ENCODE assay signal across 25 mouse cellular contexts in genomic region chr1:126502741-126503140, GRCm38 (mm10).
DNase-seq lines count a peak whose midpoint lies in the region; ATAC-seq lines count a peak whose summit lies in the region.
"Had no signal": no experiment of that assay in that cellular context is flagged by ENCODE, and none has a peak within 500 bp of the region (broad histone marks: within the 10 kb centered on the region; RNA-seq: fewer than 3 reads in every experiment).

No protein-coding gene starts in this region.

- H3K27me3 ChIP-seq in hindbrain, embryonic 15.5 days: no peaks in the 10 kb centered on the region
- H3K27me3 ChIP-seq in hindbrain, embryonic 13.5 days: no peaks in the 10 kb centered on the region
- H3K27me3 ChIP-seq in lung, embryonic 15.5 days: no peaks in the 10 kb centered on the region
- H3K27me3 ChIP-seq in limb, embryonic 15.5 days: no peaks in the 10 kb centered on the region
- H3K27me3 ChIP-seq: embryonic facial prominence, embryonic 15.5 days; heart, embryonic 12.5 days; liver, embryonic 15.5 days had no signal

- H3K27ac ChIP-seq in hindbrain, embryonic 15.5 days (replicated peaks): no peak overlapping the region
- H3K27ac ChIP-seq in hindbrain, embryonic 13.5 days: no peak overlapping the region
- no peak overlapping the region for H3K27ac ChIP-seq in lung, embryonic 15.5 days
- H3K27ac ChIP-seq in limb, embryonic 15.5 days: no peak overlapping the region
- H3K27ac ChIP-seq: embryonic facial prominence, embryonic 15.5 days; gastrocnemius, adult 2 months; liver, embryonic 15.5 days had no signal

- H3K4me2 ChIP-seq in hindbrain, embryonic 15.5 days: no peak overlapping the region
- H3K4me2 ChIP-seq in hindbrain, embryonic 13.5 days: no peak overlapping the region
- no peak overlapping the region for H3K4me2 ChIP-seq in lung, embryonic 15.5 days
- H3K4me2 ChIP-seq in limb, embryonic 15.5 days: no peak overlapping the region
- H3K4me2 ChIP-seq: embryonic facial prominence, embryonic 15.5 days; heart, embryonic 12.5 days; liver, embryonic 15.5 days had no signal

- H3K9ac ChIP-seq in hindbrain, embryonic 15.5 days: no peak overlapping the region
- H3K9ac ChIP-seq in hindbrain, embryonic 13.5 days: no peak overlapping the region
- H3K9ac ChIP-seq in lung, embryonic 15.5 days: no peak overlapping the region
- H3K9ac ChIP-seq in limb, embryonic 15.5 days: no peak overlapping the region
- H3K9ac ChIP-seq: embryonic facial prominence, embryonic 15.5 days; heart, embryonic 12.5 days; liver, embryonic 15.5 days had no signal

- H3K9me3 ChIP-seq in hindbrain, embryonic 15.5 days: no peaks in the 10 kb centered on the region
- H3K9me3 ChIP-seq in hindbrain, embryonic 13.5 days: no peaks in the 10 kb centered on the region
- H3K9me3 ChIP-seq in lung, embryonic 15.5 days: no peaks in the 10 kb centered on the region
- H3K9me3 ChIP-seq in limb, embryonic 15.5 days: no peaks in the 10 kb centered on the region
- H3K9me3 ChIP-seq: embryonic facial prominence, embryonic 15.5 days; heart, embryonic 12.5 days; liver, embryonic 15.5 days had no signal

- no peaks in the 10 kb centered on the region for H3K4me1 ChIP-seq in hindbrain, embryonic 15.5 days (replicated peaks)
- no peaks in the 10 kb centered on the region for H3K4me1 ChIP-seq in hindbrain, embryonic 13.5 days (replicated peaks)
- H3K4me1 ChIP-seq in lung, embryonic 15.5 days: no peaks in the 10 kb centered on the region
- H3K4me1 ChIP-seq in limb, embryonic 15.5 days: no peaks in the 10 kb centered on the region
- H3K4me1 ChIP-seq: embryonic facial prominence, embryonic 15.5 days; heart, embryonic 12.5 days; liver, embryonic 15.5 days; megakaryocyte, embryonic 14.5 days had no signal

- 73% methylated on average over 2 of the region's 2 CpGs for WGBS in hindbrain, embryonic 15.5 days
- WGBS in hindbrain, embryonic 13.5 days: 73% methylated on average over 2 of the region's 2 CpGs
- WGBS in lung, embryonic 15.5 days: 44% methylated on average over 2 of the region's 2 CpGs
- WGBS in limb, embryonic 15.5 days: 56% methylated on average over 2 of the region's 2 CpGs

- no peak for DNase-seq in lung, postnatal 25 days (ENCODE audit: low spot score)
- DNase-seq in Muller cell, postnatal 12 days (ENCODE audit: inconsistent ontology term): peak; percentile 40
- no peak for DNase-seq in ovary, postnatal 36 days (ENCODE audit: low spot score)
- DNase-seq: adrenal gland, postnatal 14 days; cerebellum, adult 8-10 months; cerebellum, postnatal 36 days; embryo, embryonic 11 days; gastrocnemius, adult 2 months; heart, postnatal 10 days; kidney, postnatal 25 days; layer of hippocampus, postnatal 36 days; liver; lung, postnatal 14 days; right cerebral cortex, postnatal 14 days; thymus, postnatal 14 days had no signal

- H3K36me3 ChIP-seq in hindbrain, embryonic 15.5 days: no peaks in the 10 kb centered on the region
- H3K36me3 ChIP-seq in hindbrain, embryonic 13.5 days: no peaks in the 10 kb centered on the region
- no peaks in the 10 kb centered on the region for H3K36me3 ChIP-seq in lung, embryonic 15.5 days
- no peaks in the 10 kb centered on the region for H3K36me3 ChIP-seq in limb, embryonic 15.5 days
- H3K36me3 ChIP-seq: embryonic facial prominence, embryonic 15.5 days; heart, embryonic 12.5 days; liver, embryonic 15.5 days had no signal

- peak; percentile 74; the same call in 1 of the 2 replicates for ATAC-seq in hindbrain, embryonic 15.5 days (ENCODE audit: low FRiP score, low read depth)
- no peak for ATAC-seq in hindbrain, embryonic 13.5 days (ENCODE audit: low FRiP score)
- peak; percentile 69; the same call in 1 of the 2 replicates for ATAC-seq in lung, embryonic 15.5 days (ENCODE audit: borderline replicate concordance, extremely low read depth, low FRiP score, low TSS enrichment)
- ATAC-seq in limb, embryonic 15.5 days (ENCODE audit: insufficient number of reproducible peaks, low FRiP score, low TSS enrichment, low read depth): 0 out of 2 replicates have a peak, but pooled peaks have one; percentile 30
- ATAC-seq: forebrain, embryonic 14.5 days; intestine, postnatal 0 days had no signal

- no peak overlapping the region for H3K4me3 ChIP-seq in hindbrain, embryonic 15.5 days
- H3K4me3 ChIP-seq in hindbrain, embryonic 13.5 days: no peak overlapping the region
- H3K4me3 ChIP-seq in lung, embryonic 15.5 days: no peak overlapping the region
- no peak overlapping the region for H3K4me3 ChIP-seq in limb, embryonic 15.5 days
- H3K4me3 ChIP-seq: embryonic facial prominence, embryonic 15.5 days; gastrocnemius, adult 2 months; heart, embryonic 12.5 days; liver, embryonic 15.5 days; megakaryocyte, embryonic 14.5 days had no signal
